Mouse (Mus musculus): ENCODE results near the gene Cnnm3.

DNA sequence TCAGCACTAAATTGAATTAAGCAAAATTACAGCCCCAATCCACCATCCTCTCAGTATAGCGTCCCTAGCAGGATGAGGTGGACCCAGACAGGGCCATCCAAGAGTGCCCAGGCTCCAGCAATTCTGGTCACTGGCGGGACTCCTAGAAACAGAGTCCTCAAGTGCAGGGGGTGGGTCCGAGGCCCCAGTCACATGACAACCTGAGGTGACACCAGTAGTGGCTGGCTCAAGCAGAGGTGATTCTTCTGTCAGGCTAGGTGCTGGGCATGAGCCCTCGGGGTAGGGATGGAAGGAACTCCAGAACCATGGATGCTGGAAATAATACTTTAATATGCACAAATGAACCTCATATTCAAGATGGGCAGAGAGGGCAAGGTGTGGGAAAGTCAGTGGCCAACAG, 50.7 kb downstream of the Cnnm3 start:
- no peak for TF ChIP-seq CTCF (IDR thresholded peaks at IDR 0.05 in 2 of 3, conservative IDR thresholded peaks at IDR 0.05 in 1 of 3; ENCODE audit: control insufficient read depth in 1 of 3, insufficient read depth in 1 of 3, low read depth in 2 of 3, low read length in 3 of 3, poor library complexity in 1 of 3, severe bottlenecking in 1 of 3)
- TF ChIP-seq POLR2A (IDR thresholded peaks at IDR 0.05; ENCODE audit: control insufficient read depth in 1 of 2, insufficient read depth in 1 of 2, low read depth in 1 of 2, low read length in 2 of 2, poor library complexity in 1 of 2) = no peak
- no peak for TF ChIP-seq MAZ (IDR thresholded peaks at IDR 0.05; ENCODE audit: low read depth, low read length)
- TF ChIP-seq MAX (IDR thresholded peaks at IDR 0.05; ENCODE audit: low read length) = no peak
- TF ChIP-seq GABPA (IDR thresholded peaks at IDR 0.05; ENCODE audit: low read depth, low read length) = no peak
- TF ChIP-seq MXI1 (IDR thresholded peaks at IDR 0.05; ENCODE audit: low read depth, low read length) = no peak
- no peak for TF ChIP-seq ZNF384 (IDR thresholded peaks at IDR 0.05; ENCODE audit: low read depth, low read length)
- no peak for TF ChIP-seq UBTF (IDR thresholded peaks at IDR 0.05; ENCODE audit: borderline replicate concordance, insufficient read depth, low read depth, low read length)
- no peak for TF ChIP-seq SIN3A (IDR thresholded peaks at IDR 0.05; ENCODE audit: low read length)
- no peak for TF ChIP-seq RCOR1 (IDR thresholded peaks at IDR 0.05; ENCODE audit: low read depth, low read length)
- TF ChIP-seq BHLHE40 (IDR thresholded peaks at IDR 0.05; ENCODE audit: borderline replicate concordance, low read depth, low read length) = no peak
- no peak for TF ChIP-seq ETS1 (IDR thresholded peaks at IDR 0.05; ENCODE audit: low read depth, low read length)

Data from MEL (cell line).